ENCODE assay signal across 9 mouse cellular contexts in genomic region chr11:74536140-74536842, GRCm38 (mm10).
DNase-seq lines count a peak whose midpoint lies in the region; ATAC-seq and TF ChIP-seq lines count a peak whose summit lies in the region.
"Had no signal": no experiment of that assay in that cellular context is flagged by ENCODE, and none has a peak within 500 bp of the region (broad histone marks: within the 10 kb centered on the region; RNA-seq: fewer than 3 reads in every experiment).

No protein-coding gene starts in this region.

- no peaks in the 10 kb centered on the region for H3K27me3 ChIP-seq in heart, embryonic 14.5 days (ENCODE audit: control insufficient read depth, insufficient read depth, low read length)
- H3K27me3 ChIP-seq in heart, adult 2 months (ENCODE audit: control insufficient read depth, insufficient read depth, low read length), result no peaks in the 10 kb centered on the region
- H3K27me3 ChIP-seq in liver, embryonic 16.5 days (ENCODE audit: control insufficient read depth, insufficient read depth, low read depth, low read length), result no peaks in the 10 kb centered on the region

- peaks cover 7 to 8% of the 10 kb centered on the region in 2 experiments for H3K4me1 ChIP-seq in heart, embryonic 14.5 days (ENCODE audit: control insufficient read depth in 2 of 2, insufficient read depth in 2 of 2, low read length in 2 of 2)
- no peaks in the 10 kb centered on the region for H3K4me1 ChIP-seq in heart, adult 2 months (ENCODE audit: control insufficient read depth, insufficient read depth, low read length)
- H3K4me1 ChIP-seq in liver, embryonic 16.5 days (ENCODE audit: control insufficient read depth, low read depth, low read length), result peaks cover 11% of the 10 kb centered on the region

- no peaks in the 10 kb centered on the region for H3K9me3 ChIP-seq in heart, embryonic 14.5 days (ENCODE audit: control insufficient read depth, low read length)
- H3K9me3 ChIP-seq in liver, embryonic 16.5 days (replicated peaks; ENCODE audit: control insufficient read depth, low read length), result no peaks in the 10 kb centered on the region

- peak overlapping the region in 1 of 2 experiments; percentile 24; a peak in 1 of 4 replicates for H3K27ac ChIP-seq in heart, embryonic 14.5 days (replicated peaks in 1 of 2; ENCODE audit: control insufficient read depth in 1 of 2, insufficient read depth in 1 of 2, low read depth in 2 of 2, low read length in 2 of 2)
- no peak overlapping the region for H3K27ac ChIP-seq in heart, adult 2 months
- H3K27ac ChIP-seq in liver, embryonic 16.5 days (ENCODE audit: low read length), result no peak overlapping the region

- DNase-seq in heart, adult 2 months, result no peak
- DNase-seq in ZHBTc4 (ENCODE audit: low read depth, low spot score), result peak; percentile 88
- DNase-seq in kidney, adult 18-20 months, result peak; percentile 60
- no peak for DNase-seq in c-Kit-positive CD71-positive TER-119-positive erythroid progenitor cells, embryonic 14.5 days (ENCODE audit: low spot score)
- DNase-seq in right cerebral cortex, postnatal 4 days, result no peak
- DNase-seq in gastrocnemius, postnatal 14 days, result no peak
- DNase-seq: cerebellum, postnatal 14 days had no signal

- no peaks in the 10 kb centered on the region for H3K79me2 ChIP-seq in heart, adult 2 months (replicated peaks; ENCODE audit: control insufficient read depth, insufficient read depth, low read length)

- TF ChIP-seq CTCF in heart, adult 2 months (IDR thresholded peaks at IDR 0.05), result no peak

- WGBS in heart, embryonic 14.5 days, result 38% methylated on average over 14 of the region's 14 CpGs
- WGBS in heart, adult 2 months, result 53% methylated on average over 14 of the region's 14 CpGs
- WGBS in liver, embryonic 16.5 days (ENCODE audit: insufficient replicate concordance), result 47% methylated on average over 14 of the region's 14 CpGs

- H3K4me3 ChIP-seq in heart, embryonic 14.5 days (ENCODE audit: control insufficient read depth in 1 of 2, insufficient read depth in 1 of 2, low read depth in 1 of 2, low read length in 2 of 2), result no peak overlapping the region
- no peak overlapping the region for H3K4me3 ChIP-seq in heart, adult 2 months
- H3K4me3 ChIP-seq in liver, embryonic 16.5 days (ENCODE audit: low read depth, low read length), result no peak overlapping the region

- intact Hi-C loops in heart, adult 2 months (cut with DNase I), result loop anchor here (5.0 kb wide), 1 partner anchor 149 kb away; no protein-coding TSS in a partner anchor
- intact Hi-C loops in gastrocnemius, postnatal 14 days (cut with DNase I; ENCODE audit: low total_unique reads), result no loop called here

- H3K36me3 ChIP-seq in heart, embryonic 14.5 days (ENCODE audit: control insufficient read depth, insufficient read depth, low read length), result no peaks in the 10 kb centered on the region
- no peaks in the 10 kb centered on the region for H3K36me3 ChIP-seq in heart, adult 2 months (ENCODE audit: control insufficient read depth, insufficient read depth, low read length)
- no peaks in the 10 kb centered on the region for H3K36me3 ChIP-seq in liver, embryonic 16.5 days (ENCODE audit: control insufficient read depth, insufficient read depth)

- H3K4me2 ChIP-seq in heart, embryonic 14.5 days (ENCODE audit: low read length), result peak overlapping the region; percentile 47
- peak overlapping the region; percentile 43 for H3K4me2 ChIP-seq in liver, embryonic 16.5 days (ENCODE audit: low read depth, low read length)

- ATAC-seq in heart, embryonic 14.5 days (ENCODE audit: insufficient number of reproducible peaks, insufficient read depth, low FRiP score, low read depth), result no peak
- peak; percentile 21; the same call in 1 of the 2 replicates for ATAC-seq in liver, embryonic 16.5 days (ENCODE audit: low read depth)

- no peak overlapping the region for H3K9ac ChIP-seq in heart, embryonic 14.5 days (ENCODE audit: low read length)
- no peak overlapping the region for H3K9ac ChIP-seq in heart, adult 2 months (ENCODE audit: low read depth, low read length)
- H3K9ac ChIP-seq in liver, embryonic 16.5 days (ENCODE audit: low read depth, low read length), result no peak overlapping the region

- TF ChIP-seq POLR2A in heart, adult 2 months (IDR thresholded peaks at IDR 0.05; ENCODE audit: insufficient read depth, low read depth, low read length), result no peak

- TF ChIP-seq EP300 in heart, adult 2 months (IDR thresholded peaks at IDR 0.05; ENCODE audit: insufficient read depth, low read depth, low read length), result no peak

Comparison
In these comparisons a context has a peak if more than half of its experiments do, and no peak if none do; other contexts are left out.
1. DNase-seq: peak in ZHBTc4 (single experiment) and kidney, adult 18-20 months (single experiment); none in heart, adult 2 months (0 of 2), c-Kit-positive CD71-positive TER-119-positive erythroid progenitor cells, embryonic 14.5 days (single experiment), right cerebral cortex, postnatal 4 days (single experiment) and gastrocnemius, postnatal 14 days (single experiment).